Mouse (Mus musculus): ENCODE measurements around the gene Tspan5. TPM values are rescaled to one million over a fixed set of nuclear protein-coding genes. Genes with fewer than 3 reads are reported as not detected.

The Tspan5 gene
- total RNA-seq (2014; rRNA removed; ENCODE audit: low replicate concordance) = 25.4 and 27.6 TPM in 2 replicates
- 7.7 and 9.7 TPM in 2 replicates for polyA plus RNA-seq (2015; fragmentation: Nextera tagmentation; extraction: Ambion mirVana)

GRCm38 (mm10) chr3:138741649-138742565 is at the start of gene Tspan5:
Tspan5 (plus strand) TSS chr3:138742195.
- H3K9me3 ChIP-seq (replicated peaks; ENCODE audit: control insufficient read depth, low read length) = no peaks in the 10 kb centered on the region
- DNase-seq (ENCODE audit: low spot score) (peak; percentile 79), ATAC-seq (ENCODE audit: insufficient read depth, low read depth) (peak; percentile 87)
- peak within 1 kb of the TSS; percentile 80 for H3K4me3 ChIP-seq (ENCODE audit: low read depth, low read length)
- H3K27me3 ChIP-seq (ENCODE audit: control insufficient read depth, insufficient read depth, low read length) = 0 out of 2 replicates have a peak, but pooled peaks cover 7% of the 10 kb centered on the region
- H3K4me2 ChIP-seq (ENCODE audit: low read depth, low read length) = peak within 1 kb of the TSS; percentile 99
- H3K27ac ChIP-seq (ENCODE audit: low read depth) = peak within 1 kb of the TSS; percentile 52
- H3K4me1 ChIP-seq (ENCODE audit: control insufficient read depth, insufficient read depth) = 0 out of 2 replicates have a peak, but pooled peaks cover 6% of the 10 kb centered on the region
- H3K9ac ChIP-seq (replicated peaks; ENCODE audit: low read depth, low read length) = peak within 1 kb of the TSS; percentile 66
- WGBS = under 1% methylated on average over 82 of the region's 100 CpGs
- no peaks in the 10 kb centered on the region for H3K36me3 ChIP-seq (replicated peaks; ENCODE audit: control insufficient read depth, insufficient read depth, low read length)
- TF ChIP-seq CTCF (IDR thresholded peaks at IDR 0.05; ENCODE audit: low read depth) (no peak), EP300 (IDR thresholded peaks at IDR 0.05; ENCODE audit: low read depth) (no peak)

- no peak for ATAC-seq (ENCODE audit: insufficient read depth, low read depth)
- H3K9ac ChIP-seq (replicated peaks; ENCODE audit: low read depth, low read length) = no peak overlapping the region
- 51% methylated on average over 1 of the region's 1 CpGs for WGBS
Measured at GRCm38 (mm10) chr3:138692302-138692701, 49.7 kb upstream of the Tspan5 start.

GRCm38 (mm10) chr3:138703399-138703798 is 38.6 kb upstream of the Tspan5 start:
- Histone ChIP-seq H3K9ac (replicated peaks; ENCODE audit: low read depth, low read length) (no peak overlapping the region), H3K9me3 (replicated peaks; ENCODE audit: control insufficient read depth, low read length) (no peaks in the 10 kb centered on the region), H3K4me1 (ENCODE audit: control insufficient read depth, insufficient read depth) (no peaks in the 10 kb centered on the region), H3K4me2 (ENCODE audit: low read depth, low read length) (no peak overlapping the region), H3K27me3 (ENCODE audit: control insufficient read depth, insufficient read depth, low read length) (no peaks in the 10 kb centered on the region), H3K4me3 (ENCODE audit: low read depth, low read length) (no peak overlapping the region), H3K36me3 (replicated peaks; ENCODE audit: control insufficient read depth, insufficient read depth, low read length) (no peaks in the 10 kb centered on the region), H3K27ac (ENCODE audit: low read depth) (no peak overlapping the region)
- DNase-seq (ENCODE audit: low spot score) (no peak), ATAC-seq (ENCODE audit: insufficient read depth, low read depth) (no peak)
- 59% methylated on average over 12 of the region's 12 CpGs for WGBS
- TF ChIP-seq EP300 (IDR thresholded peaks at IDR 0.05; ENCODE audit: low read depth) (no peak), CTCF (IDR thresholded peaks at IDR 0.05; ENCODE audit: low read depth) (no peak)

More at GRCm38 (mm10) chr3:138692302-138692701, 49.7 kb upstream of the Tspan5 start:
- Histone ChIP-seq H3K36me3 (replicated peaks; ENCODE audit: control insufficient read depth, insufficient read depth, low read length) (no peaks in the 10 kb centered on the region), H3K4me3 (ENCODE audit: low read depth, low read length) (no peak overlapping the region), H3K27me3 (ENCODE audit: control insufficient read depth, insufficient read depth, low read length) (no peaks in the 10 kb centered on the region), H3K9me3 (replicated peaks; ENCODE audit: control insufficient read depth, low read length) (no peaks in the 10 kb centered on the region), H3K27ac (ENCODE audit: low read depth) (no peak overlapping the region), H3K4me1 (ENCODE audit: control insufficient read depth, insufficient read depth) (no peaks in the 10 kb centered on the region), H3K4me2 (ENCODE audit: low read depth, low read length) (no peak overlapping the region)
- TF ChIP-seq CTCF (IDR thresholded peaks at IDR 0.05; ENCODE audit: low read depth) = no peak
- no peak for TF ChIP-seq EP300 (IDR thresholded peaks at IDR 0.05; ENCODE audit: low read depth)
- DNase-seq (ENCODE audit: low spot score) = no peak

GRCm38 (mm10) chr3:138704469-138704868 is 37.5 kb upstream of the Tspan5 start:
- Histone ChIP-seq H3K36me3 (replicated peaks; ENCODE audit: control insufficient read depth, insufficient read depth, low read length) (no peaks in the 10 kb centered on the region), H3K9me3 (replicated peaks; ENCODE audit: control insufficient read depth, low read length) (no peaks in the 10 kb centered on the region), H3K27ac (ENCODE audit: low read depth) (no peak overlapping the region), H3K4me2 (ENCODE audit: low read depth, low read length) (no peak overlapping the region), H3K4me1 (ENCODE audit: control insufficient read depth, insufficient read depth) (no peaks in the 10 kb centered on the region), H3K4me3 (ENCODE audit: low read depth, low read length) (no peak overlapping the region), H3K27me3 (ENCODE audit: control insufficient read depth, insufficient read depth, low read length) (no peaks in the 10 kb centered on the region), H3K9ac (replicated peaks; ENCODE audit: low read depth, low read length) (no peak overlapping the region)
- no peak for DNase-seq (ENCODE audit: low spot score)
- TF ChIP-seq CTCF (IDR thresholded peaks at IDR 0.05; ENCODE audit: low read depth) (no peak), EP300 (IDR thresholded peaks at IDR 0.05; ENCODE audit: low read depth) (no peak)
- 76% methylated on average over 9 of the region's 9 CpGs for WGBS
- ATAC-seq (ENCODE audit: insufficient read depth, low read depth) = no peak

- TF ChIP-seq EP300 (IDR thresholded peaks at IDR 0.05; ENCODE audit: low read depth) (no peak), CTCF (IDR thresholded peaks at IDR 0.05; ENCODE audit: low read depth) (no peak)
- Histone ChIP-seq H3K4me3 (ENCODE audit: low read depth, low read length) (no peak overlapping the region), H3K36me3 (replicated peaks; ENCODE audit: control insufficient read depth, insufficient read depth, low read length) (no peaks in the 10 kb centered on the region), H3K27ac (ENCODE audit: low read depth) (no peak overlapping the region), H3K27me3 (ENCODE audit: control insufficient read depth, insufficient read depth, low read length) (no peaks in the 10 kb centered on the region), H3K4me1 (ENCODE audit: control insufficient read depth, insufficient read depth) (no peaks in the 10 kb centered on the region), H3K9me3 (replicated peaks; ENCODE audit: control insufficient read depth, low read length) (no peaks in the 10 kb centered on the region), H3K4me2 (ENCODE audit: low read depth, low read length) (no peak overlapping the region), H3K9ac (replicated peaks; ENCODE audit: low read depth, low read length) (no peak overlapping the region)
- 61% methylated on average over 14 of the region's 14 CpGs for WGBS
- ATAC-seq (ENCODE audit: insufficient read depth, low read depth) (no peak), DNase-seq (ENCODE audit: low spot score) (no peak)
Measured at GRCm38 (mm10) chr3:138705875-138706274, 36.1 kb upstream of the Tspan5 start.
